Comparison of ENCODE assay signal across 11 mouse cellular contexts in genomic region chr9:123497906-123498305, GRCm38 (mm10). TPM values are rescaled to one million over a fixed set of nuclear protein-coding genes. Genes with fewer than 3 reads are reported as not detected.
DNase-seq lines count a peak whose midpoint lies in the region; ATAC-seq lines count a peak whose summit lies in the region.
"Had no signal": no experiment of that assay in that cellular context is flagged by ENCODE, and none has a peak within 500 bp of the region (broad histone marks: within the 10 kb centered on the region; RNA-seq: fewer than 3 reads in every experiment).

No protein-coding gene starts in this region.

- peak; percentile 60 to 64 for DNase-seq in lung, adult 18-20 months
- DNase-seq in lung, postnatal 10 days: no peak
- DNase-seq in induced T-regulatory cell, adult 2 months (ENCODE audit: low read depth): peak; percentile 50
- DNase-seq in thymus, postnatal 25 days: peak; percentile 23
- DNase-seq in testis, postnatal 10 days (ENCODE audit: low spot score): no peak
- DNase-seq in adrenal gland, adult (ENCODE audit: inconsistent age in 2 of 2, low spot score in 1 of 2): no peak
- DNase-seq in adrenal gland, postnatal 25 days: no peak
- DNase-seq: adrenal gland, adult 2 months; right cerebral cortex, postnatal 14 days had no signal

- ATAC-seq in megakaryocyte, adult 5-6 weeks (ENCODE audit: poor library complexity, severe bottlenecking): peak; percentile 99
- ATAC-seq: midbrain, embryonic 16.5 days had no signal

RNA-seq across cellular contexts. Expression of gene Limd1, which starts 19.4 kb away (rescaled TPM):
- 47.3 and 50.7 TPM in 2 replicates for total RNA-seq in megakaryocyte, adult 5-6 weeks (2015)
- total RNA-seq in megakaryocyte, adult 5-6 weeks (2017): 48.5 and 49.2 TPM in 2 replicates
- total RNA-seq in adrenal gland, postnatal 25 days (2021): 32.4 and 34.7 TPM in 2 replicates

RNA-seq across cellular contexts. Expression of gene Sacm1l, which starts 31.7 kb away (rescaled TPM):
- 38.9 and 41.4 TPM in 2 replicates for total RNA-seq in megakaryocyte, adult 5-6 weeks (2015)
- 46.1 and 49.5 TPM in 2 replicates for total RNA-seq in megakaryocyte, adult 5-6 weeks (2017)
- total RNA-seq in adrenal gland, postnatal 25 days (2021): 76.0 and 110 TPM in 2 replicates

Comparison
In these comparisons a context has a peak if more than half of its experiments do, and no peak if none do; other contexts are left out.
1. DNase-seq: peak in lung, adult 18-20 months (2 of 2), induced T-regulatory cell, adult 2 months (single experiment) and thymus, postnatal 25 days (single experiment); none in lung, postnatal 10 days (single experiment), testis, postnatal 10 days (single experiment), adrenal gland, adult (0 of 2) and adrenal gland, postnatal 25 days (single experiment).